Mouse (Mus musculus) embryonic facial prominence, embryonic 11.5 days (tissue): ENCODE data around the gene Blvra. TPM values are rescaled to one million over a fixed set of nuclear protein-coding genes. Genes with fewer than 3 reads are reported as not detected.

ENCODE experiments used
- microRNA-seq: library from miRNA; unstranded; fragments of <30 nt; microRNA quantifications from one replicate; pipeline ENCODE4, GENCODE M21; 2016; ENCODE audit warnings: borderline number of aligned reads
- polyA plus RNA-seq: library from polyadenylated mRNA; unstranded; fragments of >200 nt; fragmentation: Nextera tagmentation; extraction: Ambion mirVana; gene quantifications from 2 replicates; pipeline ENCODE4 v1.2.1, GENCODE M21; 2014

Gene Blvra
- polyA plus RNA-seq, 1 experiment from 2014 or later: 34.6 TPM

Small RNA genes lying within 50 kb of the gene (microRNA-seq; reads per million reads assigned to microRNA genes)
- not detected for gene Gm24081

Other genes starting within 250 kb of the Blvra start
- gene Trpm7, start 194.4 kb upstream of the Blvra start, polyA plus RNA-seq: 41.1 and 42.9 TPM in 2 replicates
- gene Sppl2a, start 137.4 kb upstream of the Blvra start, polyA plus RNA-seq: 32.0 and 36.0 TPM in 2 replicates
- gene Ap4e1, start 61.9 kb upstream of the Blvra start, polyA plus RNA-seq: 8.7 and 9.3 TPM in 2 replicates
- gene Ncaph, start 63.3 kb downstream of the Blvra start, polyA plus RNA-seq: 131 and 132 TPM in 2 replicates
- gene Itpripl1, start 72.8 kb downstream of the Blvra start, polyA plus RNA-seq: 15.9 and 17.6 TPM in 2 replicates
- gene 1810024B03Rik, start 137.6 kb downstream of the Blvra start, polyA plus RNA-seq: 2.3 and 2.6 TPM in 2 replicates
- 104 and 107 TPM in 2 replicates for gene Snrnp200, start 137.7 kb downstream of the Blvra start, polyA plus RNA-seq
- gene Ciao1, start 177.2 kb downstream of the Blvra start, polyA plus RNA-seq: 54.8 and 65.2 TPM in 2 replicates
- gene Tmem127, start 177.2 kb downstream of the Blvra start, polyA plus RNA-seq: 19.5 and 20.7 TPM in 2 replicates
- gene Stard7, start 199.6 kb downstream of the Blvra start, polyA plus RNA-seq: 82.8 and 84.0 TPM in 2 replicates